Mouse (Mus musculus): ENCODE data around the gene Runx2.

GRCm38 (mm10) chr17:44634486-44634885 lies 180.1 kb downstream of the Runx2 start:
- TF ChIP-seq CTCF (IDR thresholded peaks at IDR 0.05; ENCODE audit: extremely low read depth, insufficient read length, insufficient replicate concordance, low read depth, low read length), result no peak
- no peak for TF ChIP-seq POLR2A (IDR thresholded peaks at IDR 0.05; ENCODE audit: low read depth, low read length)
